Mouse (Mus musculus) embryonic facial prominence, embryonic 15.5 days (tissue): ENCODE measurements around the gene Slc12a3. TPM values are rescaled to one million over a fixed set of nuclear protein-coding genes. Genes with fewer than 3 reads are reported as not detected.
A peak's percentile ranks its signal among the peaks of the same experiment; 100 is the strongest.

Experiments used
- ATAC-seq: fragments of 200-750 bp; cut with Nextera tagmentation; 2 replicates; pipeline ENCODE4 v1.8.0; 2017; ENCODE audit warnings: low read depth, moderate TSS enrichment; ENCODE audit not compliant: insufficient number of reproducible peaks, low FRiP score, low TSS enrichment
- H3K27ac ChIP-seq: fragments of 300-500 bp; sonication (generic); replicated peaks from 2 replicates; pipeline ENCODE4 v1.5.1; 2015; ENCODE audit warnings: mild to moderate bottlenecking, inconsistent platforms
- H3K27me3 ChIP-seq: fragments of 300-500 bp; sonication (generic); 2 replicates; pipeline ENCODE4 v1.6.1; 2015; ENCODE audit warnings: inconsistent platforms
- H3K36me3 ChIP-seq: fragments of 300-500 bp; sonication (generic); 2 replicates; pipeline ENCODE4 v1.6.1; 2015; ENCODE audit warnings: mild to moderate bottlenecking, inconsistent platforms
- H3K4me1 ChIP-seq: fragments of 300-500 bp; sonication (generic); 2 replicates; pipeline ENCODE4 v1.6.1; 2015; ENCODE audit warnings: inconsistent platforms
- H3K4me2 ChIP-seq: fragments of 300-500 bp; sonication (generic); replicated peaks from 2 replicates; pipeline ENCODE4 v1.6.1; 2015; ENCODE audit warnings: mild to moderate bottlenecking, inconsistent platforms
- H3K4me3 ChIP-seq: fragments of 300-500 bp; sonication (generic); replicated peaks from 2 replicates; pipeline ENCODE4 v1.5.1; 2015; ENCODE audit warnings: mild to moderate bottlenecking, inconsistent platforms
- H3K9ac ChIP-seq: fragments of 300-500 bp; sonication (generic); 2 replicates; pipeline ENCODE4 v1.6.1; 2015; ENCODE audit warnings: inconsistent platforms
- H3K9me3 ChIP-seq: fragments of 300-500 bp; sonication (generic); replicated peaks from 2 replicates; pipeline ENCODE4 v1.6.1; 2016; ENCODE audit warnings: inconsistent platforms
- WGBS: fragments of 180-500 bp; shearing (Covaris S2); methylation state at CpG from one replicate; pipeline ENCODE4 v1.1.7; 2015; 5-methylcytosine and 5-hydroxymethylcytosine counted together
- polyA plus RNA-seq: library from polyadenylated mRNA; unstranded; fragments of >200 nt; fragmentation: Nextera tagmentation; extraction: Ambion mirVana; gene quantifications from 2 replicates; pipeline ENCODE4 v1.2.1, GENCODE M21; 2015

The Slc12a3 gene
- polyA plus RNA-seq, 1 experiment from 2014 or later = 0.23 TPM

- Histone ChIP-seq H3K27ac (no peak overlapping the region), H3K4me2 (no peak overlapping the region), H3K9ac (no peak overlapping the region), H3K4me1 (no peaks in the 10 kb centered on the region), H3K9me3 (no peaks in the 10 kb centered on the region), H3K36me3 (no peaks in the 10 kb centered on the region), H3K4me3 (no peak overlapping the region), H3K27me3 (no peaks in the 10 kb centered on the region)
- no peak for ATAC-seq
- WGBS = 92% methylated on average over 2 of the region's 2 CpGs
Measured at GRCm38 (mm10) chr8:94376580-94376979, 47.6 kb downstream of the Slc12a3 start.

- Histone ChIP-seq H3K4me3 (no peak overlapping the region), H3K9me3 (no peaks in the 10 kb centered on the region), H3K27ac (no peak overlapping the region), H3K36me3 (no peaks in the 10 kb centered on the region), H3K9ac (no peak overlapping the region), H3K4me1 (no peaks in the 10 kb centered on the region), H3K4me2 (no peak overlapping the region), H3K27me3 (no peaks in the 10 kb centered on the region)
- 64% methylated on average over 4 of the region's 4 CpGs for WGBS
- ATAC-seq = no peak
Measured at GRCm38 (mm10) chr8:94377031-94377430, 48.0 kb downstream of the Slc12a3 start.

- Histone ChIP-seq H3K4me2 (no peak overlapping the region), H3K9ac (no peak overlapping the region), H3K27ac (no peak overlapping the region), H3K36me3 (no peaks in the 10 kb centered on the region), H3K4me1 (no peaks in the 10 kb centered on the region), H3K4me3 (no peak overlapping the region), H3K27me3 (no peaks in the 10 kb centered on the region), H3K9me3 (no peaks in the 10 kb centered on the region)
- WGBS = 60% methylated on average over 11 of the region's 11 CpGs
- ATAC-seq = no peak
Measured at GRCm38 (mm10) chr8:94377714-94378205, 48.8 kb downstream of the Slc12a3 start.

DNA sequence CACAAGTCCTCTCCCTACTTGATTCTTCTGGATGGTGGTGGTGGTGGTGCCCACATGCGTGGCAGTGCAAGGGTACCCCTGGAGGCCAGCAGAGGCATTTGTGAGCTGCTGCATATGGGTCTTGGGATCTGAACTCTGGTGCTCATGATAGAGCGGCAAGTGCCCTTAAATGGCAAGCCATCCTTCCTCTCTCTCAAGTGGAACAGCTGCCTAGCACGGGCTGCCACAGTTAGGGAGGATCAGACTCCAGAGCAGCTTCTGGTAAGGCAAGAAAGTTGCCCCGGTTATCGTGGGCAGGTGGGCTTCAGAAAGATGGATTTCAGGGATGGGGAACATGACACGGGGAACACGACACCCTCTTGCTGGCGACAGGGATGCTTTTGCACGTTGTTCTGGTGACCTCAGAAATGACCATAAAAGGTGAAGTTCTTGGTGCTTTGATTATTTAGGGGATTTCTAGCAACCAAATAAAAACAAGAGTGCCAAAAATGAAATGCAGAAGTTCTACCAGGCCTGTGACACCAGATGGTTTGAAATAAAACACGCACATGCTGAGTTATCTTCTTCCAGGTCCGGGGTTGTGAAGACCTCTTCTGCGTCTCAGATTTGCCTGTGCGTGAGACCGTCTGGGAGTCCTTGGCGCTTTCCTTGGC, 49.9 kb downstream of the Slc12a3 start:
- no peak for ATAC-seq
- Histone ChIP-seq H3K9me3 (no peaks in the 10 kb centered on the region), H3K27ac (no peak overlapping the region), H3K36me3 (no peaks in the 10 kb centered on the region), H3K27me3 (no peaks in the 10 kb centered on the region), H3K9ac (no peak overlapping the region), H3K4me3 (no peak overlapping the region), H3K4me1 (no peaks in the 10 kb centered on the region), H3K4me2 (no peak overlapping the region)
- WGBS = 74% methylated on average over 15 of the region's 15 CpGs

DNA sequence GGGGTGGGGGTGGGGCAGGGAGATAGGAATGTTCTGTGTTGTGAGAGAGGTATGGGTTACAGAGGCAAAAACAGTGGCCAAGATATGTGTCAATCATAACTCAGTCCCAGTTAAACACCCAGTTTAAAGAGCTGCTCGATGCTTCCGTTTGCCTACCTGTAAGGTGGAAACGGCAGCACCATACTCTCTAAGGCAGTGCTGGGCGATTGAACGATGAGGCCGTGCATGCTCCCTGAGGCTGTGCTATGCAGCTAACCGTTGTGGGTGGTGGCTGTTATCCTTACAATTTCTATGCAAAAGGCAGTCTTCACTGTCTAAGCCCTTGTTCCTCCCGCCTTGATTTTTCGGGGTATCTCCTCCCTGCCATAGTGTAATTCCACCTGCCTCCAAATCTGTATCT, 50.7 kb downstream of the Slc12a3 start:
- Histone ChIP-seq H3K27me3 (no peaks in the 10 kb centered on the region), H3K4me2 (no peak overlapping the region), H3K9ac (no peak overlapping the region), H3K4me3 (no peak overlapping the region), H3K36me3 (no peaks in the 10 kb centered on the region), H3K9me3 (no peaks in the 10 kb centered on the region), H3K27ac (no peak overlapping the region), H3K4me1 (no peaks in the 10 kb centered on the region)
- ATAC-seq = no peak
- 84% methylated on average over 9 of the region's 9 CpGs for WGBS

DNA sequence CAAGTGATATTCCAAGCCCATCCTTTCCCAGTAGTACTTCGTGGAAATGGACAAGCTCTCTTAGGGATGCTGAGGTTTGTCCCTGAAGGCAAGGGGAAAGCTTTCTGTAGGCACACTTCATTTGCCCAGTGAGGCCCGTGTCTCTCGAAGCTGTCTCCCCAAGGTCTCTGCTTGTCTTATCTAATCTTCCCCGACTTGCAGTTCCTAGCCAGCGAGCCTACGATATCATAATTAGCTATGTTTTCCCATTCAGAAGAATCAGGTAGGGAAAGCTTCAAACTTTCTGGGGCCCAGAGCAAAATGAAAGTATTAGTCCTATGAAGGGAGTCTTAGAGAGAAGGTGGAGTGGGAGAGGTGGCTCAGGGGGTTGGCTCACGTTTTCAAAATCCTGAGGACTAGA, 55.2 kb downstream of the Slc12a3 start:
- Histone ChIP-seq H3K27ac (no peak overlapping the region), H3K27me3 (no peaks in the 10 kb centered on the region), H3K4me1 (peaks cover 10% of the 10 kb centered on the region), H3K9ac (no peak overlapping the region), H3K4me3 (no peak overlapping the region), H3K9me3 (no peaks in the 10 kb centered on the region), H3K36me3 (peaks cover under 1% of the 10 kb centered on the region), H3K4me2 (no peak overlapping the region)
- 87% methylated on average over 7 of the region's 7 CpGs for WGBS
- no peak for ATAC-seq

GRCm38 (mm10) chr8:94385506-94386213, 56.7 kb downstream of the Slc12a3 start:
- no peaks in the 10 kb centered on the region for H3K27me3 ChIP-seq
- H3K9ac ChIP-seq = peak overlapping the region; percentile 89
- peak overlapping the region; percentile 86 for H3K4me2 ChIP-seq
- no peaks in the 10 kb centered on the region for H3K9me3 ChIP-seq
- H3K4me1 ChIP-seq = peaks cover 10% of the 10 kb centered on the region
- ATAC-seq = 0 out of 2 replicates have a peak, but pooled peaks have one; percentile 1
- 25% methylated on average over 20 of the region's 20 CpGs for WGBS
- peak overlapping the region; percentile 76 for H3K4me3 ChIP-seq
- H3K36me3 ChIP-seq = peaks cover 15% of the 10 kb centered on the region
- peak overlapping the region; percentile 88 for H3K27ac ChIP-seq

GRCm38 (mm10) chr8:94386214-94387026, 57.4 kb downstream of the Slc12a3 start, which contains the start of gene Herpud1:
TSS of gene Herpud1 (plus strand) at chr8:94386438.
- peak; percentile 99 for ATAC-seq
- H3K4me2 ChIP-seq = peak within 1 kb of the TSS; percentile 86
- H3K9me3 ChIP-seq = no peaks in the 10 kb centered on the region
- peak within 1 kb of the TSS; percentile 88 for H3K27ac ChIP-seq
- under 1% methylated on average over 65 of the region's 65 CpGs for WGBS
- peak within 1 kb of the TSS; percentile 89 for H3K9ac ChIP-seq
- no peaks in the 10 kb centered on the region for H3K27me3 ChIP-seq
- H3K4me3 ChIP-seq = peak within 1 kb of the TSS; percentile 76
- peaks cover 23% of the 10 kb centered on the region for H3K36me3 ChIP-seq
- H3K4me1 ChIP-seq = peaks cover 10% of the 10 kb centered on the region

GRCm38 (mm10) chr8:94387027-94387684, 58.2 kb downstream of the Slc12a3 start:
- Histone ChIP-seq H3K4me1 (peaks cover 10% of the 10 kb centered on the region), H3K4me3 (peak overlapping the region; percentile 76), H3K4me2 (peak overlapping the region; percentile 86), H3K27me3 (no peaks in the 10 kb centered on the region), H3K36me3 (peaks cover 30% of the 10 kb centered on the region), H3K27ac (peak overlapping the region; percentile 85), H3K9me3 (no peaks in the 10 kb centered on the region), H3K9ac (peak overlapping the region; percentile 89)
- ATAC-seq = 0 out of 2 replicates have a peak, but pooled peaks have one; percentile 15
- 0% methylated on average over 25 of the region's 25 CpGs for WGBS

DNA sequence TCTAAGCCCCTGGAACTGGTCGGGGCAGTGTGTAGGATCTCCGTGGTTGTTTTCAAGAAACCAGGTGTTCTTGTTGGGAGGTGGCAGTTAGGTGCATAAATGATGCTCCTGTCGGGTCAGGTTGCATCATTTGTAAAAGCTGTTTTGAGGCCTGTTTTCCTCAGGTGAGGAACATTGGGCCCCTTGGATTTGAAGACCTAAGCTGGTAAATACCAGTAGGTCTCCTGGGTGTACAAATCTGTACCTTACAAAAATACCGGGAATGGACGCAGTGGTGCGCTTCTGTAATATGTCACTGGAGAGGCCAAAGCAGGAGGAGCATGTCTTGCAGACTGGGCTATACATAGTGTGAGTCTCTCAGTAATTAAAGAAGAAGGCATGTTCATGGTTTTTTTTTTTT, 58.8 kb downstream of the Slc12a3 start:
- peaks cover 10% of the 10 kb centered on the region for H3K4me1 ChIP-seq
- H3K9me3 ChIP-seq = no peaks in the 10 kb centered on the region
- H3K4me2 ChIP-seq = peak overlapping the region; percentile 86
- peak overlapping the region; percentile 89; the same call in 1 of the 2 replicates for H3K9ac ChIP-seq
- peak overlapping the region; percentile 76 for H3K4me3 ChIP-seq
- H3K36me3 ChIP-seq = peaks cover 37% of the 10 kb centered on the region
- peak overlapping the region; percentile 85 for H3K27ac ChIP-seq
- no peaks in the 10 kb centered on the region for H3K27me3 ChIP-seq
- WGBS = 26% methylated on average over 6 of the region's 6 CpGs
- ATAC-seq = no peak
